ENCODE assay signal across 27 mouse cellular contexts in the genomic region with DNA sequence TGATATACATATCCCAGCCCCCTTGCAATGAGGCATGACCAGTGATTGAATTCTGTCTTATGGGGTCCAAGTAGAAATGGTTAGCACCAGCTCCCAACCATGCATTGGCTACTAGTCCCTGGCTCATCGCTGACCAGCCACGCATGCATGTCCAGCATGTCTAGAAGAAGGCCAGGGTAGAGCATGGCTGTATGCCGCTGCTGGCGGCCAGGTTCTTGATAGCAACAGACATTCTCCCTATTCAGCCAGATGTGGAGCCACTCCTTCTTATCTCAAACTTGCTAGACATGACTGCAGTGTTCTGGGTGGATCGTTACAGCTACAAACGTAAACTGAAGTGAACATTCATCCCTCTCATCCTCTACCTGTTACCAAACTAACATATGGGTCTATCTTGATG.
"Had no signal": no experiment of that assay in that cellular context is flagged by ENCODE, and none has a peak within 500 bp of the region (broad histone marks: within the 10 kb centered on the region; RNA-seq: fewer than 3 reads in every experiment).

No protein-coding gene starts in this region.

- H3K4me2 ChIP-seq: embryonic facial prominence, embryonic 12.5 days; embryonic facial prominence, embryonic 13.5 days; embryonic facial prominence, embryonic 15.5 days; forebrain, embryonic 12.5 days; forebrain, embryonic 13.5 days; forebrain, embryonic 15.5 days had no signal

- H3K4me1 ChIP-seq: embryonic facial prominence, embryonic 10.5 days; embryonic facial prominence, embryonic 12.5 days; embryonic facial prominence, embryonic 13.5 days; embryonic facial prominence, embryonic 15.5 days; forebrain, embryonic 10.5 days; forebrain, embryonic 12.5 days; forebrain, embryonic 13.5 days; forebrain, embryonic 15.5 days had no signal

- H3K27me3 ChIP-seq: embryonic facial prominence, embryonic 12.5 days; embryonic facial prominence, embryonic 13.5 days; embryonic facial prominence, embryonic 15.5 days; forebrain, embryonic 12.5 days; forebrain, embryonic 13.5 days; forebrain, embryonic 15.5 days had no signal

- H3K27ac ChIP-seq: embryonic facial prominence, embryonic 10.5 days; embryonic facial prominence, embryonic 12.5 days; embryonic facial prominence, embryonic 13.5 days; embryonic facial prominence, embryonic 15.5 days; forebrain, embryonic 10.5 days; forebrain, embryonic 12.5 days; forebrain, embryonic 13.5 days; forebrain, embryonic 15.5 days; gastrocnemius, adult 2 months; heart, adult 2 months had no signal

- H3K36me3 ChIP-seq: embryonic facial prominence, embryonic 10.5 days; embryonic facial prominence, embryonic 12.5 days; embryonic facial prominence, embryonic 13.5 days; embryonic facial prominence, embryonic 15.5 days; forebrain, embryonic 10.5 days; forebrain, embryonic 12.5 days; forebrain, embryonic 15.5 days had no signal

- H3K9ac ChIP-seq: embryonic facial prominence, embryonic 12.5 days; embryonic facial prominence, embryonic 13.5 days; embryonic facial prominence, embryonic 15.5 days; forebrain, embryonic 12.5 days; forebrain, embryonic 13.5 days; forebrain, embryonic 15.5 days; forebrain, postnatal 0 days had no signal

- DNase-seq: cerebellum, adult 8-10 months; cerebellum, adult 9-10 months; cerebellum, adult 9-11 months; cerebellum, postnatal 10 days; cerebellum, postnatal 14 days; cerebellum, postnatal 25 days; cerebellum, postnatal 36 days; embryo, embryonic 11 days; forebrain, postnatal 0 days; gastrocnemius, adult 2 months; gastrocnemius, postnatal 10 days; gastrocnemius, postnatal 14 days; gastrocnemius, postnatal 25 days; gastrocnemius, postnatal 36 days; heart, adult 18-20 months; heart, adult 2 months had no signal

- H3K9me3 ChIP-seq: embryonic facial prominence, embryonic 10.5 days; embryonic facial prominence, embryonic 12.5 days; embryonic facial prominence, embryonic 13.5 days; embryonic facial prominence, embryonic 15.5 days; forebrain, embryonic 10.5 days; forebrain, embryonic 15.5 days had no signal

- ATAC-seq: forebrain, embryonic 13.5 days; forebrain, embryonic 14.5 days; forebrain, embryonic 15.5 days; forebrain, embryonic 16.5 days; forebrain, postnatal 0 days had no signal

- H3K4me3 ChIP-seq: embryonic facial prominence, embryonic 10.5 days; embryonic facial prominence, embryonic 12.5 days; embryonic facial prominence, embryonic 13.5 days; embryonic facial prominence, embryonic 15.5 days; erythroblast, embryonic 14.5 days; forebrain, embryonic 10.5 days; forebrain, embryonic 12.5 days; forebrain, embryonic 13.5 days; forebrain, embryonic 15.5 days; gastrocnemius, adult 2 months; heart, adult 2 months had no signal
